Mouse (Mus musculus) MEL (cell line): ENCODE results near the gene Lamb3. TPM values are rescaled to one million over a fixed set of nuclear protein-coding genes. Genes with fewer than 3 reads are reported as not detected.

ENCODE experiments used
- DNase-seq: peaks from one replicate; pipeline ENCODE4 v3.0.0; 2011; ENCODE audit warnings: low read depth, low spot score
- H3K27ac ChIP-seq: 2 replicates; pipeline ENCODE4 v1.5.1; 2012; ENCODE audit warnings: low read depth, mild to moderate bottlenecking, control low read depth, low read length, moderate library complexity; ENCODE audit not compliant: control insufficient read depth
- H3K27me3 ChIP-seq, 2 experiments: fragments of 150-350 bp in 1 of 2; sonication (generic) in 1 of 2; 2 replicates each; pipeline ENCODE4 v1.6.1; 2012; ENCODE audit warnings: low read length in 2 of 2, mild to moderate bottlenecking in 2 of 2, improper control_type of control experiment in 1 of 2, moderate library complexity in 1 of 2; ENCODE audit not compliant: insufficient read depth in 2 of 2, control insufficient read depth in 1 of 2
- H3K36me3 ChIP-seq, 2 experiments: 2 replicates each; pipeline ENCODE4 v1.6.1; 2012 to 2014; ENCODE audit warnings: low read length in 2 of 2, improper control_type of control experiment in 1 of 2, inconsistent platforms in 1 of 2, mild to moderate bottlenecking in 1 of 2; ENCODE audit not compliant: insufficient read depth in 2 of 2, control insufficient read depth in 1 of 2
- H3K4me1 ChIP-seq, 2 experiments: fragments of 150-350 bp in 1 of 2; sonication (generic) in 1 of 2; 2 replicates each; pipeline ENCODE4 v1.6.1; 2012; ENCODE audit warnings: low read length in 2 of 2, improper control_type of control experiment in 1 of 2, mild to moderate bottlenecking in 1 of 2; ENCODE audit not compliant: insufficient read depth in 2 of 2, control insufficient read depth in 1 of 2
- H3K4me3 ChIP-seq, 2 experiments: fragments of 150-350 bp in 1 of 2; sonication (generic) in 1 of 2; 2 replicates each; pipeline ENCODE4 v1.5.1; 2012; ENCODE audit warnings: low read depth in 2 of 2, low read length in 2 of 2, mild to moderate bottlenecking in 2 of 2, moderate library complexity in 2 of 2, control low read depth in 1 of 2, improper control_type of control experiment in 1 of 2; ENCODE audit not compliant: control insufficient read depth in 1 of 2, insufficient read depth in 1 of 2
- H3K79me2 ChIP-seq: 2 replicates; pipeline ENCODE4 v1.6.1; 2012; ENCODE audit warnings: mild to moderate bottlenecking, low read length, moderate library complexity; ENCODE audit not compliant: control insufficient read depth, poor library complexity, insufficient read depth
- H3K9ac ChIP-seq: 2 replicates; pipeline ENCODE4 v1.6.1; 2012; ENCODE audit warnings: low read depth, mild to moderate bottlenecking, control low read depth, low read length, moderate library complexity; ENCODE audit not compliant: control insufficient read depth, poor library complexity, severe bottlenecking
- H3K9me3 ChIP-seq: fragments of 150-350 bp; sonication (generic); replicated peaks from 2 replicates; pipeline ENCODE4 v1.6.1; 2012; ENCODE audit warnings: mild to moderate bottlenecking, low read length, improper control_type of control experiment, moderate library complexity; ENCODE audit not compliant: insufficient read depth
- BHLHE40 ChIP-seq: IDR thresholded peaks from 2 replicates; pipeline ENCODE4 v1.6.1; 2012; ENCODE audit warnings: low read depth, mild to moderate bottlenecking, inconsistent platforms, low read length, improper control_type of control experiment, borderline replicate concordance
- E2F4 ChIP-seq: IDR thresholded peaks from 2 replicates; pipeline ENCODE4 v1.6.1; 2011; ENCODE audit warnings: low read depth, low read length, improper control_type of control experiment, borderline replicate concordance
- ELF1 ChIP-seq: IDR thresholded peaks from 2 replicates; pipeline ENCODE4 v1.6.1; 2014; ENCODE audit warnings: low read depth, mild to moderate bottlenecking, inconsistent platforms, low read length, improper control_type of control experiment, moderate library complexity
- EP300 ChIP-seq, 2 experiments: IDR thresholded peaks; 2 replicates each; pipeline ENCODE4 v1.6.1; 2011; ENCODE audit warnings: improper control_type of control experiment in 2 of 2, low read length in 2 of 2, low read depth in 1 of 2, mild to moderate bottlenecking in 1 of 2
- ETS1 ChIP-seq: IDR thresholded peaks from 2 replicates; pipeline ENCODE4 v1.6.1; 2012; ENCODE audit warnings: low read depth, mild to moderate bottlenecking, inconsistent platforms, low read length, improper control_type of control experiment, moderate library complexity
- GABPA ChIP-seq: IDR thresholded peaks from 2 replicates; pipeline ENCODE4 v1.6.1; 2012; ENCODE audit warnings: low read depth, mild to moderate bottlenecking, inconsistent platforms, low read length, improper control_type of control experiment, moderate library complexity
- GATA1 ChIP-seq: IDR thresholded peaks from 2 replicates; pipeline ENCODE4 v1.6.1; 2011; ENCODE audit warnings: low read depth, low read length, improper control_type of control experiment
- HCFC1 ChIP-seq: IDR thresholded peaks from 2 replicates; pipeline ENCODE4 v1.6.1; 2012; ENCODE audit warnings: low read depth, mild to moderate bottlenecking, inconsistent platforms, low read length, improper control_type of control experiment, moderate library complexity
- KAT2A ChIP-seq: conservative IDR thresholded peaks from 2 replicates; pipeline ENCODE4 v1.6.1; 2012; ENCODE audit warnings: low read depth, low read length, improper control_type of control experiment, inconsistent platforms
- MAFK ChIP-seq: IDR thresholded peaks from 2 replicates; pipeline ENCODE4 v1.6.1; 2011; ENCODE audit warnings: low read depth, mild to moderate bottlenecking, low read length, improper control_type of control experiment, borderline replicate concordance
- MAZ ChIP-seq: IDR thresholded peaks from 2 replicates; pipeline ENCODE4 v1.6.1; 2012; ENCODE audit warnings: low read depth, mild to moderate bottlenecking, inconsistent platforms, low read length, improper control_type of control experiment
- MXI1 ChIP-seq: IDR thresholded peaks from 2 replicates; pipeline ENCODE4 v1.6.1; 2011; ENCODE audit warnings: mild to moderate bottlenecking, low read depth, low read length, improper control_type of control experiment
- NELFE ChIP-seq: IDR thresholded peaks from 2 replicates; pipeline ENCODE4 v1.6.1; 2011; ENCODE audit warnings: low read depth, low read length, improper control_type of control experiment
- NRF1 ChIP-seq: IDR thresholded peaks from 2 replicates; pipeline ENCODE4 v1.6.1; 2014; ENCODE audit warnings: low read depth, mild to moderate bottlenecking, inconsistent platforms, low read length, improper control_type of control experiment, moderate library complexity; ENCODE audit not compliant: poor library complexity, insufficient read depth, severe bottlenecking
- POLR2A ChIP-seq, 2 experiments: IDR thresholded peaks; 2 replicates each; pipeline ENCODE4 v1.6.1; 2011 to 2012; ENCODE audit warnings: low read length in 2 of 2, mild to moderate bottlenecking in 2 of 2, control low read depth in 1 of 2, improper control_type of control experiment in 1 of 2, low read depth in 1 of 2, moderate library complexity in 1 of 2; ENCODE audit not compliant: control insufficient read depth in 1 of 2, insufficient read depth in 1 of 2, poor library complexity in 1 of 2
- POLR2AphosphoS2 ChIP-seq: IDR thresholded peaks from 2 replicates; pipeline ENCODE4 v1.6.1; 2011; ENCODE audit warnings: low read length, improper control_type of control experiment
- POLR2AphosphoS5 ChIP-seq: IDR thresholded peaks from 2 replicates; pipeline ENCODE4 v1.6.1; 2012; ENCODE audit warnings: low read depth, borderline replicate concordance, mild to moderate bottlenecking, inconsistent platforms, low read length, moderate library complexity, mixed read lengths
- TAL1 ChIP-seq: IDR thresholded peaks from 2 replicates; pipeline ENCODE4 v1.6.1; 2012; ENCODE audit warnings: mild to moderate bottlenecking, inconsistent platforms, low read length, moderate library complexity, mixed read lengths
- TBP ChIP-seq: IDR thresholded peaks from 2 replicates; pipeline ENCODE4 v1.8.0; 2011; ENCODE audit warnings: low read depth, low read length, improper control_type of control experiment
- UBTF ChIP-seq: IDR thresholded peaks from 2 replicates; pipeline ENCODE4 v1.6.1; 2012; ENCODE audit warnings: low read depth, mild to moderate bottlenecking, inconsistent platforms, low read length, improper control_type of control experiment, moderate library complexity, borderline replicate concordance; ENCODE audit not compliant: insufficient read depth
- ZC3H11A ChIP-seq: IDR thresholded peaks from 2 replicates; pipeline ENCODE4 v1.6.1; 2012; ENCODE audit warnings: low read depth, mild to moderate bottlenecking, inconsistent platforms, low read length, improper control_type of control experiment
- ZKSCAN1 ChIP-seq: IDR thresholded peaks from 2 replicates; pipeline ENCODE4 v1.6.1; 2012; ENCODE audit warnings: low read depth, mild to moderate bottlenecking, inconsistent platforms, low read length, improper control_type of control experiment, moderate library complexity
- ZMIZ1 ChIP-seq: IDR thresholded peaks from 2 replicates; pipeline ENCODE4 v1.6.1; 2012; ENCODE audit warnings: low read depth, mild to moderate bottlenecking, inconsistent platforms, low read length, improper control_type of control experiment, moderate library complexity
- ZNF384 ChIP-seq: IDR thresholded peaks from 2 replicates; pipeline ENCODE4 v1.6.1; 2012; ENCODE audit warnings: low read depth, mild to moderate bottlenecking, inconsistent platforms, low read length, improper control_type of control experiment
- polyA plus RNA-seq, 2 experiments: library from polyadenylated mRNA; stranded (reverse) in 1 of 2; unstranded in 1 of 2; fragments of >175 nt in 1 of 2; fragments of >200 nt in 1 of 2; gene quantifications; 2 replicates each; pipeline versions ENCODE4 v1.2.1 to v1.2.4; 2012; ENCODE audit warnings: low replicate concordance in 2 of 2, low read depth in 1 of 2; ENCODE audit not compliant: insufficient read length in 2 of 2, insufficient read depth in 1 of 2, missing spikeins in 1 of 2
- total RNA-seq: library from RNA; depleted of rRNA; stranded (reverse); fragments of 300-350 nt; gene quantifications from 2 replicates; pipeline ENCODE4 v1.2.3, GENCODE M21; 2012

Gene Lamb3
- total and polyA plus RNA-seq, 3 experiments = 0.03 to 0.35 TPM; not detected in 1

DNA sequence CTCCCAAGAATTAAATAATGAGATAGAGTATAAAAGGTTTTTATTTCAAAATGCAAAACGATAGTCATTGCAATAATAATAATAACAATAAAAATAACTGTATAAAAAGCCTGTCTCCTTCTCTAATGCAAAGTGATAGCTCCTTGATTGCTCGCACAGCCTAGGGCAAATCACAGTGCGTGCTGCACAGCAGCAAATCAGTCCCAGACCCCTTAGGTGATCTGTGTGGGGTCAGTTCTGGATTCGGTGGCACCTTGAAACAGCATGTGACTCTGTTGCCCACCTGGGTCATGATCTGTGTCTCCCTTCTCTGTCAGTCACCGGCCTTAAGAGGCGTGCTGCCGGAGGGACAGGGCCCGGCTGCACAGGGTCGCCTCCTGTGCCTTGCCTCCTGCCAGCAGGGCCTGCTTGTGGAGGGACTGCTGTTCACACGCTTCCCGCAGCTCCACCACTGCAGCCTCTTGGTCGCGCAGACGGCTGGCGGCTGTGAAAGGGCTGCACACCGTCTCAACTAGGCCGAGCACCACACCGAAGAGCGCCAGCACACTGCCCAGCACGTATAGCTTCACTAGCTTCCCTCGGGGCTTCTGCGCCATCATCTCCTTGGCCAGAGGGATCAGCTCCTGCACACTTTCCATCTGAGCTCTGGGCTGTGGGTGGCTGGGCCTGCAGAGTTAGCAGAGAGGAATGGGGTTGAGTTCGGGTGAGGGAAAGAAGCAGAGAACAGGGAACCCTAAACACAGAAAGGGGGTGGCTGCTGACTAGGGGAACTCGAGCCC, 64.8 kb downstream of the Lamb3 start:
- Histone ChIP-seq H3K9me3 (no peaks in the 10 kb centered on the region), H3K27ac (no peak overlapping the region), H3K27me3 (no peaks in the 10 kb centered on the region), H3K79me2 (no peaks in the 10 kb centered on the region), H3K4me3 (no peak overlapping the region), H3K9ac (no peak overlapping the region), H3K4me1 (no peaks in the 10 kb centered on the region), H3K36me3 (no peaks in the 10 kb centered on the region)
- DNase-seq = no peak
- TF ChIP-seq MXI1 = no peak
- TF ChIP-seq EP300 (IDR thresholded peaks at IDR 0.05; ENCODE audit: low read depth in 1 of 2, low read length in 2 of 2) = no peak
- no peak for TF ChIP-seq KAT2A
- TF ChIP-seq ZMIZ1 = no peak
- no peak for TF ChIP-seq POLR2AphosphoS2
- no peak for TF ChIP-seq POLR2AphosphoS5
- no peak for TF ChIP-seq NELFE
- TF ChIP-seq ZNF384 = no peak
- no peak for TF ChIP-seq POLR2A (IDR thresholded peaks at IDR 0.05; ENCODE audit: control insufficient read depth in 1 of 2, insufficient read depth in 1 of 2, low read depth in 1 of 2, low read length in 2 of 2, poor library complexity in 1 of 2)
- TF ChIP-seq E2F4 = no peak
- no peak for TF ChIP-seq TBP
- TF ChIP-seq HCFC1 = no peak
- no peak for TF ChIP-seq ZC3H11A
- TF ChIP-seq UBTF = no peak
- no peak for TF ChIP-seq MAFK
- TF ChIP-seq ELF1 = no peak
- TF ChIP-seq TAL1 = no peak
- no peak for TF ChIP-seq BHLHE40
- no peak for TF ChIP-seq GATA1

DNA sequence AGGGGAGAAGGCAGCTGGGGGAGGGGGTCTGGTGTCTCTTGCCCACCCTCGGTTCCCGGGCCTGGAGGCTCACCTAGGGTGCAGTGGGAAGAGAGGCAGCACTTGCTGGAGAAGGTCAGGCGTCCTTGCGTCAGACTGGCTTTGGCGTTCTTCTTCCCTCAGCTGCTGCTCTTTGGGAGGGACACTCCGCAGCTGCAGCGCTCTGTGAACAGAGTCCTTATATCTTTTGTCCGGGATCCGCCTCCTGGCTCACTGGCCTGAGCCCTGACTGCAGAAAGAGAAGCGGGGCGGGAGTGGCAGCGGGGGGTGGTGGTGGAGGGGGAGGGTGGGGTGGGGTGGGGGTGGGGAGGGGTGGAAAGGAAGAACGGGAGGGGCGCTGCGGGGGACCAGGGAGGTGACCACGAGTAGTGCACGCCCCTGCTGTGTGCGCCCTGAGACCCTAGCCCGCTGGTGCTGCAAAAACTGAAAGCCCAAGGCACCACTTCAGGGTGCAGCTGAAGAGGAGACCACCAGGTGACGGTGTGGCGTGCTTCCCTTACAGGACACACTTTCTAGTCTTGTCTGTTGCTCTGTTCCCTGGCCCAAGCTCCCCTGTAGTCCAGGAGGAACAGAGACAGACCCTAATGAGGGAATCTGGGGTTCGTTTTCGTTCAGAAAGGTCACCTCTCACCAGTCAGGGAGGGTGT, 65.6 kb downstream of the Lamb3 start, which contains the start of gene G0s2:
G0s2 (minus strand) TSS at position 302 of the 686 bp plus-strand sequence.
- no peaks in the 10 kb centered on the region for H3K4me1 ChIP-seq
- H3K9me3 ChIP-seq = no peaks in the 10 kb centered on the region
- no peaks in the 10 kb centered on the region for H3K27me3 ChIP-seq
- no peak for DNase-seq
- H3K27ac ChIP-seq = no peak within 1 kb of the TSS
- H3K4me3 ChIP-seq = no peak within 1 kb of the TSS
- TF ChIP-seq NRF1 (no peak), ETS1 (no peak), ZKSCAN1 (no peak), ZMIZ1 (no peak), GABPA (no peak), BHLHE40 (no peak), MAZ (no peak)
- no peak within 1 kb of the TSS for H3K9ac ChIP-seq
- no peaks in the 10 kb centered on the region for H3K36me3 ChIP-seq
- no peaks in the 10 kb centered on the region for H3K79me2 ChIP-seq
